Mouse (Mus musculus): Measurements from ENCODE around the gene Exoc8. TPM values are rescaled to one million over a fixed set of nuclear protein-coding genes. Genes with fewer than 3 reads are reported as not detected.

Exoc8 gene
- polyA plus RNA-seq, 1 experiment from 2014 or later, result 11.7 TPM

DNA sequence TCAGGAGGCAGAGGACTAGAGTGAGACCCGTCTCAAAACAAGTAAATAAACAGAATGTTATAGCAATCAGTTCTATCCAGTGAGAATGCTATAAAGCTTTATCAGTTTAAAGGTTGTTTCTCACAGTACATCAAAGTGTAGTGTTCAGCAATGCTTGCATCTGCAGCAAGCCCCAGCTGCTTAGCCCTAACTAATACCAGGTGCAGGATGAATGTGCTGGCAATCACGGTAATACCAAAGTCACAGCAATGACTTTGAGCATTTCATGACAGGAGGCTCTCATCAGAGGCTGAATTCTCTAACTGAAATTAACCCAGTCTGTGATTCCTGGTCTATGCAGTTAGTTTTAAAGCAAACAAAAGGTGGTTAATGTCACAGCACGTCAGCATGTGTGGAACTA, 4.9 kb downstream of the Exoc8 start:
- H3K4me3 ChIP-seq (ENCODE audit: low read depth, low read length), result no peak overlapping the region
- WGBS, result 77% methylated on average over 3 of the region's 3 CpGs
- ATAC-seq (ENCODE audit: low read depth), result no peak
- no peaks in the 10 kb centered on the region for H3K27me3 ChIP-seq (ENCODE audit: control insufficient read depth, insufficient read depth, low read length)
- H3K27ac ChIP-seq (ENCODE audit: low read depth, low read length), result no peak overlapping the region
- H3K9me3 ChIP-seq (ENCODE audit: control insufficient read depth, low read length), result no peaks in the 10 kb centered on the region
- H3K9ac ChIP-seq (replicated peaks; ENCODE audit: low read depth, low read length), result no peak overlapping the region; the same call in 1 of the 2 replicates
- peaks cover 32% of the 10 kb centered on the region for H3K36me3 ChIP-seq (ENCODE audit: control insufficient read depth, insufficient read depth, low read length)
- peaks cover 17% of the 10 kb centered on the region for H3K4me1 ChIP-seq (ENCODE audit: control insufficient read depth, insufficient read depth, low read length)
- no peak overlapping the region for H3K4me2 ChIP-seq (ENCODE audit: low read depth, low read length)

DNA sequence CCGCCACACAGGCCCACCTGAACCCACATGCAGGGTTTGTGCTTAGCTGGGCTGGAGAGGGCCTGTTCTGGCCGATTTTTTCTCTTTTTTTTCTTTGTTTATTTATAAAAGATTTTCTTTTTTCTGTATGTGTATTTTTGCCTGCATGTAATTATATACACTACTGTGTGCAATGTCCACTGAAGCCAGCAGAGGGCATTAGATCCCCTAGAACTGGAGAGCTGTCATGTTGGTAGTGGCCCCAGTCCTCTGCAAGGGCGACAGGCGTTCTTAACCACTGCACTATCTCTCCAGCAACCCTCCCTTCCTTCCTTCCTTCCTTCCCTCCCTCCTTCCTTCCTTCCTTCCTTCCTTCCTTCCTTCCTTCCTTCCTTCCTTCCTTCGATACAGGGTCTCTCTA, 9.1 kb downstream of the Exoc8 start:
- peaks cover 64% of the 10 kb centered on the region for H3K36me3 ChIP-seq (ENCODE audit: control insufficient read depth, insufficient read depth, low read length)
- H3K9me3 ChIP-seq (ENCODE audit: control insufficient read depth, low read length), result no peaks in the 10 kb centered on the region
- H3K4me3 ChIP-seq (ENCODE audit: low read depth, low read length), result no peak overlapping the region
- H3K27me3 ChIP-seq (ENCODE audit: control insufficient read depth, insufficient read depth, low read length), result no peaks in the 10 kb centered on the region
- no peak for ATAC-seq (ENCODE audit: low read depth)
- no peaks in the 10 kb centered on the region for H3K4me1 ChIP-seq (ENCODE audit: control insufficient read depth, insufficient read depth, low read length)
- WGBS, result 98% methylated on average over 5 of the region's 5 CpGs
- H3K4me2 ChIP-seq (ENCODE audit: low read depth, low read length), result no peak overlapping the region
- no peak overlapping the region for H3K9ac ChIP-seq (replicated peaks; ENCODE audit: low read depth, low read length)
- H3K27ac ChIP-seq (ENCODE audit: low read depth, low read length), result no peak overlapping the region

DNA sequence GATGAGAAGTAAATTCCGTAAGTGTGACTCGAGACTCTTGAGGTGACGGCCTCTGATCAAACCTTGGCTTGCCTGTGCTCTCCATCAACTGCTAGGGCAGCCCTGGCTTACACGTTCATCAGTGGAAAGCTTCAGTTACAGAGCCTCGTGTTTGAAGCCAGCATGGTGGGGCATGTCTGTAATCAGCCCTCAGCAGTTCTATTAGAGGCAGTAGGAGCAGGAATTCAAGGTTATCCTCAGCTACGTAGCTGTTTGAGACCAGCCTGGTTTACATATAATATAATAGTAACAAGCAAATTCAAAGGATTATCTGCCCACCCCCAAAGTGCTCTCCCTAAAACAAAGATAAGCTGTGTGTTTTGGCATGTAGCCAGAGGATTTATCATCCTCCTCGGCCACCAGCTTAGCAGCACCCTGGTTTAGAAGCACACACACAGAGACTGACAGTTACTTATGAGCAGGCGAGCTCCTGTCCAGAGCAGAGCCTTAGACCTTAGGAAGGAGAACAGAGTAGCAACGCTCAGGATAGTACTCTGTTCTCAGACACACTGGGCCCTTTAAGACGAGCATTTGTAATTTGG, 18.5 kb downstream of the Exoc8 start:
- no peak overlapping the region for H3K4me2 ChIP-seq (ENCODE audit: low read depth, low read length)
- no peak overlapping the region for H3K4me3 ChIP-seq (ENCODE audit: low read depth, low read length)
- no peaks in the 10 kb centered on the region for H3K4me1 ChIP-seq (ENCODE audit: control insufficient read depth, insufficient read depth, low read length)
- no peaks in the 10 kb centered on the region for H3K9me3 ChIP-seq (ENCODE audit: control insufficient read depth, low read length)
- 89% methylated on average over 10 of the region's 10 CpGs for WGBS
- peaks cover 77% of the 10 kb centered on the region for H3K36me3 ChIP-seq (ENCODE audit: control insufficient read depth, insufficient read depth, low read length)
- no peak overlapping the region for H3K27ac ChIP-seq (ENCODE audit: low read depth, low read length)
- ATAC-seq (ENCODE audit: low read depth), result no peak
- no peaks in the 10 kb centered on the region for H3K27me3 ChIP-seq (ENCODE audit: control insufficient read depth, insufficient read depth, low read length)
- H3K9ac ChIP-seq (replicated peaks; ENCODE audit: low read depth, low read length), result no peak overlapping the region

DNA sequence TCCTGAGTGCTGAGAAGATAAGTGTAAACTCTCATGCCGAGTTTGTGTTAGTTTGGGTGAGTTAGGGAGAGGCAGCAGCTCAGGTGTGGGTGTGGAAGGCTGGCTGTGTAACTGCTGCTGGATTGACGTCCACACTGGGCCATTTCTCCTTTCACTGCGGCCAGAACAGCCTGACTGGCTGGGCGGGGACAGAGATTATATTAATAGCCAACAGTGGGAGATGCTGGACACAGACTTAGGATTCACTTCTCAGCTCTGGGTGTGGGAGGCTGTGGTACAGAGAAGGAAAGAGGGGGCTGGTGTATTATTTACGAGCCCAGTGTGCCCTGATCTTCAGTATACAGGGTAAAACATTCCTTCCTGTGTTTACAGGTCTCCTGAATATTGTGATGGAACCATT, 19.4 kb downstream of the Exoc8 start:
- no peak for ATAC-seq (ENCODE audit: low read depth)
- 89% methylated on average over 5 of the region's 5 CpGs for WGBS

DNA sequence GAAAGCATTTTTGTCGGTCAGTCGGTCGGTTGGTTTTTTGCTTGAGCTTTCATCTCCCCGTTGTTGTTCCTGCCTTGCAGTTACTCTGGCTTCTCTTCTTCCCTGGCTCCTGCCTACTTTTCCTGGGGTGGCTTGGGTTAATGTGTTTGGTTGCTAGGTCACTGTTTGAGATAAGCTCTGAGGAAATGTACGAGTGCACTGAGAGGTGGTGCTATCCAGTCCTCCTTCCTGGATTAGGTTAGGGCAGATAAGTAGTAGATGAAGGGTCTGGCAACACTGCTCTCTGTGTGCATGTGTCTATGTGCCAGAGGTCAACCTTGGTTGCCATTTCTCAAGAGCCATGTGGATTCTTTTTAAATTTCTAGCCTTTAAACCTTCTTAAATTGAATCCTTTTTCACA, 24.8 kb downstream of the Exoc8 start:
- Histone ChIP-seq H3K9me3 (ENCODE audit: control insufficient read depth, low read length) (no peaks in the 10 kb centered on the region), H3K4me1 (ENCODE audit: control insufficient read depth, insufficient read depth, low read length) (no peaks in the 10 kb centered on the region), H3K9ac (replicated peaks; ENCODE audit: low read depth, low read length) (no peak overlapping the region), H3K27me3 (ENCODE audit: control insufficient read depth, insufficient read depth, low read length) (no peaks in the 10 kb centered on the region), H3K36me3 (ENCODE audit: control insufficient read depth, insufficient read depth, low read length) (peaks cover 37% of the 10 kb centered on the region), H3K4me3 (ENCODE audit: low read depth, low read length) (no peak overlapping the region), H3K4me2 (ENCODE audit: low read depth, low read length) (no peak overlapping the region), H3K27ac (ENCODE audit: low read depth, low read length) (no peak overlapping the region)
- WGBS, result 91% methylated on average over 5 of the region's 5 CpGs
- no peak for ATAC-seq (ENCODE audit: low read depth)

More for the DNA sequence above, 19.4 kb downstream of the Exoc8 start:
- Histone ChIP-seq H3K9me3 (ENCODE audit: control insufficient read depth, low read length) (no peaks in the 10 kb centered on the region), H3K27me3 (ENCODE audit: control insufficient read depth, insufficient read depth, low read length) (no peaks in the 10 kb centered on the region), H3K4me2 (ENCODE audit: low read depth, low read length) (no peak overlapping the region), H3K27ac (ENCODE audit: low read depth, low read length) (no peak overlapping the region), H3K9ac (replicated peaks; ENCODE audit: low read depth, low read length) (no peak overlapping the region), H3K4me3 (ENCODE audit: low read depth, low read length) (no peak overlapping the region), H3K4me1 (ENCODE audit: control insufficient read depth, insufficient read depth, low read length) (no peaks in the 10 kb centered on the region), H3K36me3 (ENCODE audit: control insufficient read depth, insufficient read depth, low read length) (peaks cover 74% of the 10 kb centered on the region)

DNA sequence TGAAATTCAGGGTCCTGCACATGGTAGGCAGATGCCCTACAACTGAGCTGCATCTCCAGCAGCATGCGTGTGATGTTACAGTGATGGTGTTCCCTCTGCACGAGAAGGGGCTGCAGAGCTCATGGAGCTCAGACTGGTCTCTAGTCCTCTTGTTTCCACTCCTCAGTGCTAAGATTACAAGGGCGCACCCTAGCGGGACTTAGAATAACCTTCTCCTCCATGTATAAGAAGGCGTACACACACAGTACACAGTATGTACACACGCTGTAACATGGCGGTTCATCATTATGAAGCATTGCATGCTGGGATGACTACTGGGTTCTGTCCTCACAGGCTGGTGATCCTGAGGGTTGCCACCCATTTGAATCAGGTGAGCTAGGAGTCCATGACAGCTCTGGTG, 25.4 kb downstream of the Exoc8 start:
- Histone ChIP-seq H3K27me3 (ENCODE audit: control insufficient read depth, insufficient read depth, low read length) (no peaks in the 10 kb centered on the region), H3K4me2 (ENCODE audit: low read depth, low read length) (no peak overlapping the region), H3K36me3 (ENCODE audit: control insufficient read depth, insufficient read depth, low read length) (peaks cover 33% of the 10 kb centered on the region), H3K4me1 (ENCODE audit: control insufficient read depth, insufficient read depth, low read length) (no peaks in the 10 kb centered on the region), H3K27ac (ENCODE audit: low read depth, low read length) (no peak overlapping the region), H3K9me3 (ENCODE audit: control insufficient read depth, low read length) (no peaks in the 10 kb centered on the region), H3K4me3 (ENCODE audit: low read depth, low read length) (no peak overlapping the region), H3K9ac (replicated peaks; ENCODE audit: low read depth, low read length) (no peak overlapping the region)
- no peak for ATAC-seq (ENCODE audit: low read depth)
- WGBS, result 92% methylated on average over 7 of the region's 7 CpGs

DNA sequence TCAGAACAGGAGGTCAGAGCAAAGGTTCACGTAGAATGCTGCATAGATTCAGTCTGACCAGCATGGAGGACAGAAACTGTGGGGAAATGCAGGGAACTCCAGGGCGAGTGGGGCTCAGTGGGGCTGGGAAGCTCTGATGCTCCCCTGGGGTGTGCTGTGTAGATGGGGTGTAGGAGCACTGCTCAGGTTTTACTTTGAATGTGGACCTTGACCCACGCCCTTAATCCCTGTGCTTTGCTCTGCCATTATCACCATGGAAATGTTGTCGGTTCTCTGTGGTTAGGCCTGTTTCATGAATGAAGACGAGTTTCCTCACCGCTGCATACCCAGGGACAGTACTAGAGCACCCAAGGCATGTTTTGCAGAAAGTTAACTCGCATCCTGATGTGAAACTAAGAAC, 26.0 kb downstream of the Exoc8 start:
- WGBS, result 92% methylated on average over 7 of the region's 7 CpGs
- no peak overlapping the region for H3K4me2 ChIP-seq (ENCODE audit: low read depth, low read length)
- ATAC-seq (ENCODE audit: low read depth), result no peak

DNA sequence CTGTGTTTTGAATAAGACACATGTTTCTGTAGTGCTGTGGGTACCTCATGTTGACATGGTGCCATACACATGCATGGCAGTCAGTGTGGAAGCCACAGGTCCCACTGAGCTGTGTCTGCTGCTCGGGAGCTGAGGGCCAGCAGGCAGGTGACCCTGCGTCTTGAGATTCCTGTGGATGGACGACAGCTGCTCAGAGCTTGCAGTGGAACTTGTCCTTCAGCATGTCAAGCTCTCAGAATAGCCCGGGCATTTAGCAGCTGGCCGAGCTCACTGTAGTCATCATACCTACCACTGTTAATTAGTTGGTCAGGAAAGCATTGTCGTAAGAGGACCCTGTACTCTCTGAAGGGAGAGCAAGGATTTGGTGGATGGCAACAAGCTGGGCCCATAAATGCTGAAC, 27.8 kb downstream of the Exoc8 start:
- ATAC-seq (ENCODE audit: low read depth), result no peak
- no peaks in the 10 kb centered on the region for H3K27me3 ChIP-seq (ENCODE audit: control insufficient read depth, insufficient read depth, low read length)
- no peaks in the 10 kb centered on the region for H3K9me3 ChIP-seq (ENCODE audit: control insufficient read depth, low read length)
- WGBS, result 73% methylated on average over 6 of the region's 6 CpGs
- no peak overlapping the region for H3K27ac ChIP-seq (ENCODE audit: low read depth, low read length)
- H3K4me1 ChIP-seq (ENCODE audit: control insufficient read depth, insufficient read depth, low read length), result no peaks in the 10 kb centered on the region
- no peak overlapping the region for H3K4me2 ChIP-seq (ENCODE audit: low read depth, low read length)
- H3K4me3 ChIP-seq (ENCODE audit: low read depth, low read length), result no peak overlapping the region
- H3K9ac ChIP-seq (replicated peaks; ENCODE audit: low read depth, low read length), result no peak overlapping the region
- H3K36me3 ChIP-seq (ENCODE audit: control insufficient read depth, insufficient read depth, low read length), result peaks cover 20% of the 10 kb centered on the region

More for the DNA sequence above, 26.0 kb downstream of the Exoc8 start:
- Histone ChIP-seq H3K27ac (ENCODE audit: low read depth, low read length) (no peak overlapping the region), H3K9ac (replicated peaks; ENCODE audit: low read depth, low read length) (no peak overlapping the region), H3K4me3 (ENCODE audit: low read depth, low read length) (no peak overlapping the region), H3K36me3 (ENCODE audit: control insufficient read depth, insufficient read depth, low read length) (peaks cover 27% of the 10 kb centered on the region), H3K4me1 (ENCODE audit: control insufficient read depth, insufficient read depth, low read length) (no peaks in the 10 kb centered on the region), H3K27me3 (ENCODE audit: control insufficient read depth, insufficient read depth, low read length) (no peaks in the 10 kb centered on the region), H3K9me3 (ENCODE audit: control insufficient read depth, low read length) (no peaks in the 10 kb centered on the region)

DNA sequence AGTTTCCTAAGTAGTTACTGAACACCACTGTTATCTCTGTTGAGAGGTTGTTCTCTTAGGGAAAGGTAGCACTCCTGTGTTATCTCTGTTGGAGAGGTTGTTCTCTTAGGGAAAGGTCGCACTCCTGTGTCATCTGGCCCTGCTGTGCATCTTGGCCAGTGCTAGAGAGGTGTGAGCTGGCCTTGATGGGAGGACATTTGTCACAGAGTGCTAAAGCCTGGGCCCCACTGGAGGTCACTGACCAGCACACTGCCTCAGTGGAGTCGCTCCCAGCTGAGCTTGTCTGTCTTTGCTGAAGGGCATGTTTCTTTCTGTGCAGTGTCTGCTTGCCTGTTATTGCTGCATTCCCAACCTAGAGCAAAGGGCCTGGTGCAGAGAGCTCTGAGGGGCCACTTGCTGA, 30.4 kb downstream of the Exoc8 start:
- Histone ChIP-seq H3K36me3 (ENCODE audit: control insufficient read depth, insufficient read depth, low read length) (peaks cover 7% of the 10 kb centered on the region; the same call in 1 of the 2 replicates), H3K9ac (replicated peaks; ENCODE audit: low read depth, low read length) (no peak overlapping the region), H3K27ac (ENCODE audit: low read depth, low read length) (no peak overlapping the region), H3K4me2 (ENCODE audit: low read depth, low read length) (no peak overlapping the region), H3K4me1 (ENCODE audit: control insufficient read depth, insufficient read depth, low read length) (peaks cover 10% of the 10 kb centered on the region), H3K9me3 (ENCODE audit: control insufficient read depth, low read length) (no peaks in the 10 kb centered on the region), H3K4me3 (ENCODE audit: low read depth, low read length) (no peak overlapping the region), H3K27me3 (ENCODE audit: control insufficient read depth, insufficient read depth, low read length) (no peaks in the 10 kb centered on the region)
- ATAC-seq (ENCODE audit: low read depth), result no peak
- WGBS, result 80% methylated on average over 2 of the region's 2 CpGs

All from neural tube, embryonic 14.5 days (tissue).